Mouse (Mus musculus) megakaryocyte progenitor cell, adult 5-6 weeks (primary cell): ENCODE data around the gene Casp7. TPM values are rescaled to one million over a fixed set of nuclear protein-coding genes. Genes with fewer than 3 reads are reported as not detected.
A peak's percentile ranks its signal among the peaks of the same experiment; 100 is the strongest.
"Not testable (repeated sequence)": the region's sequence is repeated elsewhere in the genome, so short reads cannot be mapped to it uniquely, and the experiment has no call there.

Experiments used
- ATAC-seq: replicated peaks from 2 replicates; pipeline ENCODE4 v1.8.0; 2016; ENCODE audit warnings: mild to moderate bottlenecking, moderate TSS enrichment, inconsistent platforms; ENCODE audit not compliant: poor library complexity
- total RNA-seq, 2 experiments: library from RNA; stranded (forward) in 1 of 2; stranded (reverse) in 1 of 2; fragments of 157-497, 149-512 nt in 1 of 2; fragments of 200-1000 nt in 1 of 2; gene quantifications; 2 replicates each; pipeline versions ENCODE4 v1.2.3 to v1.2.4; 2015 to 2017

Casp7 gene
- total RNA-seq, 2 experiments from 2014 or later: 48.4 to 71.0 TPM

DNA sequence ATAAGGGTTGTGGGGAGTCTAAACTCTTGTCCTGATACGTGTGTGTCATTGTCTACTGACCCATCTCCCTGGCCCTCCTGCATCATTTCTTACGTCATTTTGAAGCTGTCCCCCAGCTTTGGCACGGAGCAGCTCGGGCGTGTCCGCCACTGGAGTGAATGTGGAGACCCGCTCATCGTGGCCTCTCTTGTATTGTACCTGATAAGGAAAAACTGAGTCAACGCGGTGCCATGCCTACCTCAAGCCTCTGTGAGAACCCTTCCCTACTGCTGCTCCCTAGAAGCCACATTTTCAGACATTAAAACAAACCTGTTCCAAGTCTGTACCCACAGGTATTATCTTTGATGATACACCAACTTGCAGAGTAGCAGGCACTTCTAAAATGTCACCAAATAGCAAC, 15.5 kb upstream of the Casp7 start:
- peak; percentile 42; the same call in 1 of the 2 replicates for ATAC-seq

DNA sequence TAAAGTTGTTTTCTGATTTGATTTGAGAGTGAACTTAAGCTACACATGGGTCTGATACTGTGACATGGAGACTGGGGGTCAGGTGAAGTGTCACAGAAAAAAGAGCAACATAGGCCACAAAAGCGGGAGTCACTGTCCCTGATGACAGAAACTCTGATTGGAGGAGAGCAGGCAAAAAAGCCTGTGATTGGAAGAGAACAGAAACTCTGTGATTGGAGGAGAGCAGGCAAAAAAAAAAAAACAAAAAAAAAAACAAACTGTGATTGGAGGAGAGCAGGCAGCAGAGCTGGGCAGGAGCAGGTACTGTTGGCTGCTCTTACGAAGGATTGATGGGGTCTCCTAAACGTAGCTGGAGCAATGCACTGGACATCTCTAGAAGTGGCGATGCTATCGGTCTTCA, 11.4 kb upstream of the Casp7 start:
- ATAC-seq: no peak

DNA sequence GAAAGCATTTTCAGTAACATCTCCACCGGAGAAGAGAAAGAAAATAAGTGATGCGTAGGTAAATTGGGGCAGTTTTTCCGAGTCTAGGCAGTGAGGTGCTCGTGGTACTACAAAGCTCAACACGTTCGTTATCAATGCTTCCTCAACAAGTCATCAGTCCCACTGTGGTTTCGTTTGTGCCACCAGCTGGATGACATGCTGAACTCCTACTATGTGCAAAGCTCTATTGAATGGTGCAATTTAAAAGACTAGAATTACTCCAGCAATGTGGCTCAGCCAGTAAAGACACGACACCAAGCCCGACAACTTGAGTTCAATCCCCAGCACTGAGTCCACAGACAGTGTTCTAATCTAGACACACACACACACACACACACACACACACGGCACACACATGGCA, 10.8 kb upstream of the Casp7 start:
- no peak for ATAC-seq

DNA sequence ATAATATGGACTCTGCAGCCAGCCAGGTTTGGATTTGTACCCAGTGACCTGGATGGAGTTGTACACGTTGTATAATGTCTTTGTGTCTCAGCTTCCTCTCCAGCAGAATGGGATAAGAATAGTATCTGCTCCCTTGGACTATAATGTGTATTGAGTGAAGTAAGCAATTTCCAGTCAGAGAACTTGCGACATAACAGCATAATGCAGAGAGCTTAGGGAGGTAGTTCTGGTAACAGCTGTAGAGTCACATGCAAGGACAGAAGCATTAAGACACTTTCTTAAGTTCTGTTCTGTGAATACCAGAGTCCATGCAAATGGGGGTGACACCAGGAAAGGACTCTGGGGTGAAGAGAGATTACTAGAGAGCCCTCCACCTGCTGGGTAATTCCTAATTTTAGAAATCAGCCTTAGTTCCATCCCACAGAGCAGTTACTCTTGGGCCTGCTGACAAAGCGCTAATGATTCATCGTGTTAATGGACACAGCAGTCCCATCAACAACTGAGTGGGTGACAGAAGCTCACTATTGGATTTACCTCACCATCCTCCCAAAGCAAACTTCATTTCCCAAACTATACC, 9.1 kb upstream of the Casp7 start:
- ATAC-seq: peak; percentile 24

DNA sequence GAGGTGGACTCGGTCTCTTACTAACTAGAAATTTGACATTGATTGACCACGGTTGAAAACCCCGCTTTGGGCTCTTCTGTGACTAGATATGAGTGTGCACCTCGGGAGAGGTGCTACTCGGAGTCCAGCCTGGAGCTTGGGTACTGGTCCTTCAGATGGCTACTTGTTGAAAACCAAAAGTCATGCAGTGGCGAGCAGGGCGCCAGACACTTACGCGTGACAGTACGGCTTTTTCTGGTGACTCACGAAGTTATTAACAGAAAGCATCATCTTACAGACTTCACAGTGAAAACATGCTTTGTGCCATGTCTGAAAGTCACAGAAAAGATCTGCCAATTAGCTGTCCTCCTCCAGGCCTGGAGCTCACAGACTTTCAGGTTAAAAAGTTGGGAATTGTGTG, 7.8 kb upstream of the Casp7 start:
- no peak for ATAC-seq

DNA sequence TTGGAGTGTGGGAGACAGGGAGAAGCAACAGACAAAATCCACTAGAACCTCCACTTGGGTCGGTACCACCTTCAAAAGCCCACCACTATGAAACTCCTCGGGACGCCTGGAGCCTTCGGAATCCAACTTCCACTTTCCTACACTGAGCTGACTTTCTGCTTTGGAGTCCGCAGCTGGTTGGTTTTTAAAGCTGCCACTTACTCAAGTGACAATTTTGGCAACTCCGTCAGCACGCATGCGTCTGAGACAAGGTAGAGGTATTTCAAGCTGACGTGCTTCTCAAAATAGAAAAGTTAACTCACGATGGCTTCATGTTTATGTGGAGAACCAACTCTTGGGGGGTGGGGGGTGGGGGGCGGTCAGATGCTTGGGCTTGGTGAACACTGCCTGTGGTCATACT, 7.0 kb upstream of the Casp7 start, which contains the start of gene Nrap:
TSS of gene Nrap (minus strand) at position 159 of the 400 bp plus-strand sequence.
- ATAC-seq: no peak

DNA sequence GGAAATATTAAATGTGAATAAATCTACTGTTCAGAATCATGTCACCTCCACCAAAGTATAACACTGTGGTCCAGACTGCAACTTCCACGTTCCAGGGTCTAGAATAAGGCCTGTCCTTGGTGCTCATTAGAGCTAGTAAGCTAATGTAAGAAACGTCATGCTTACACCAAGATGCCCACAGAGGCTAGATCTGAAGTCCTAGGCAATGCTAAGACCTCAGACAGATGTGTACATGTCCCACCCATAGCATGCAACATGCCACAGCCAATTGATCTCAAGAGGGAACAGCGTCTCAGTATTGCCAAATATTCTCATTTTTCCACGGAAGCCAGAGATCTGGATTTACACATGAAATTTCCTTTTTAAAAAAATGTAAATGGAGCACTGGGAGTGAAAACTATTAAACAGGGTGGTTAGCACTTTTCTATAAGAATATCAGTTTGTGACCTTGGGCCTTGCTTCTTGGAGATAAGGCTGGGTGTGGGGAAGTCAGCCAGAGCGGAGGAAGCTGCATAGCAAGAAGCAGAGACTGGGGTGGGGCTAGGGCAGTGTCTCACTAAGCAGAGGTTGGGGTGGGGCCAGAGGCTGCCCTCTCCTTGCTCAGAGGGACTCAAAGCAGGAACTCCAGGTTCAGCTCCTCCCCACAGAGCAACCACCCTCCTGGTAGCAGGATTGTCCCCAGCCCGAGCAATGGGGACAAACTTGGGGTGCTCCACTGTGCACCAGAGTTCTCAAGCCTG, 5.5 kb upstream of the Casp7 start:
- ATAC-seq: peak; percentile 88

DNA sequence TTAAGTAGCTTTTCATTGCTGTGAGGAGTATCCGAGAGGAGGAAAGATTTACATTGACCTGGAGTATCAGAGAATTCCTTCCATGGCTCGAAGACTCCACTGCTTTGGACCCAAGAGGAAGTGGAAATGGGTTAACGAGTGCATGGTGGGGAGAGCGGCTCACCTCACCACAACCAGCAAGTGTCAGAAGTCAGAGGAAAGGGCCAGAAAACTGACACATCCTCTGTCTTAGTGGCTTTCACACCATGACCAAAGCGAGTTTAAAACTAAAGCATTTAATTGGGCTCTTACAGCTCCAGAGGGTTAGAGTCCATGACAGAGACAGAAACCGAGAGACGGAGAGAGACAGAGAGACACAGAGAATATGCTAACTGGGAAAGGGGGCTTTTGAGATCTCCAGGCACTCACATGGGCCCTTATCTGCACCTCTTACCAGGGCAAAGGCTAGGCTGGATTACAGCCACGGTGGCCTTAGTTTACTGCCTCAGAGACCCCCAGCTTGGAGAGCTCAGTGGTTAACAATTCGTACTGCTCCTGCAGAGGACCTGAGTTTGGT, 3.5 kb upstream of the Casp7 start:
- no peak for ATAC-seq

DNA sequence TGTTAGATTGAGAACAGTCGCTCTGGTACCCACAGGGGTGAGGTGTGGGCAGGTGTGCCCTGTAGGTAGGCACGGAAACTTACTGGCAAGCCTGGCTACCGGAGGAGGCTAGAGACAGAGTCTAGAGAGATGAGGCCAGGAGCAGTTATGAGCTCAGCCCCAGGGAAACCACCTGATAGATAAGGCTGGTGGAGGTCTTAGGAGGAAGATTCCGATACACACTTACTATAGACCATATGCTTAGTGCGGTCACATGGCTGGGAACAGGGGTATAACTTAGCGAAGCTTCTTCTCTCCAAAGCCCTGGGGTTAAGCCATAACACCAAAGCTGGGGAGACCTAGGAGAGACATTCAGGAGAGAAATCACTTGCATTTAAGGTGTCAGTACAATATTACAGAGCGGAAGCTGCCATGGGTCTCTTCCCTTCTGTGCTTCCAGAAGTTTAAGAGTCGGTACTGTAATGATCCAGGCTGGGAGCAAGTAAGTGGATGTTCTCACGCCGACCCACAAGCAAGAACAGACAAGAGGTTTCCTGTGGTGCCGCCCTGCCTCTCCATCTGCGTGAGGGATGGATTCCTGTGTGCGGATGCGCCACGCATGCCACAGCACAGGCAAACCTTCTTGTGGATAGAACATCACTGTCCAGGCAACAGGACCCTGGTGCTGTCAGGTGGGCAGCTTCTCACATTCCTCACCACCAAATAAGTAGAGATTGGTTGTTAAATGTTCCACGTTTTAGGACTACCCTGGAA, 1.6 kb upstream of the Casp7 start:
- ATAC-seq: no peak

DNA sequence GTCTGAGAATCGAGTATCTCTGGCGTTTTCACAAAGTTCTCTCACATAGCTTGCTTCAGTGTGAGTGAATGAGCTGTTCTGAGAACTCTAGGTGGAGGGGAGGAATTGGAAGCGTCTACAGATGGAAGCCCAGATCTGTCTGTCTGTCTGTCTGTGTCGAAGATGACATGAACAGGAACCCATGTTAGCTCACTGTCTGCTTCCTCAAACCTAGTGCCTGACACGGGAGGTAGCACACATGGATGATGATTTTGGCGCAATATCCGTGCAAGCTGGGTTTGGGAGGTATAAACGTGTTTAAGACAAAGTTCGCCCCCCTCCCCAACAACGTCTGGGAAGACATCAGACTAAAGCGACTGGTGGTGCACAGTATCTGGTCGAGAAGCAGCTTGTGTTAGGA, 702 bp upstream of the Casp7 start:
- no peak for ATAC-seq

DNA sequence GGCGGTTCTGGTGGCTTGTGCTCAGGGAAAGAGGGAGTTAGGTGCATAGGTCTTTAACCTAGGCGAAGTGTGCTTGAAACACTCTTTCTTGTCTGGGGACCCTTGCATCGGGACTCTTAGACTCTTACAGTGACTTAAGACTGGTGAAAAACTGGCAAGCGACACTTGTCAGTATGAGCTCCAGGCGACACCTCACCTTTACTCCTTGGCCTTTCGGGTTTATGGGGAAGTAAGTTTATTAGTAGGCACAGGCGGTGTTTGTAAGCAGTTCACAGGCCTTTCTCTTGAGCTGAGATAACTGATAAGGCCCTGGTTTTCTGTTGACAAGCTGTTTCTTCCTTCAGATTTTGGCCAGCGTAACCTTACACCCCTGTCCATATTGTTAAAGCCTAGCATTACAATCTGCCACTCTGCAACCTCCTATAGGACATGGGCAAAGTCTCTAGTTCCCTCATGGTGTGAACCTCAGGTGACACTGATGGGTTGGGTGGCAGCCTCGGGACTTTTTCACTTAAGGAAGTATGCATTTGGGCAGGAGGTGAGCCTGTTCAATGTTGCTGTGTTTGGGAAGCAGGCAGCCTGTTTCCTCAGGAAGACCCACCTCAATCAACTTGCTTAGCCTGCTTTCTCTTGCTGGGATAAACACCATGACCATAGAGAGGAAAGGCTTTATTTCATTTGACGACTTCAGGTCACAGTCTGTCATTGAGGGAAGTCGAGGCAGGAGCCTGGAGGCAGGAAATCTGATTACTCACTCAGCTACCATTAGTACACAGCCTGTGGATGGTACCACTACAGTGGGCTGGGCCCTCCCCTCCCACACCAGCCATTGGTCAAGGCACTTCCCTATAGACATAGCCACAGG, 966 bp downstream of the Casp7 start:
- ATAC-seq: peak; percentile 21; the same call in 1 of the 2 replicates

DNA sequence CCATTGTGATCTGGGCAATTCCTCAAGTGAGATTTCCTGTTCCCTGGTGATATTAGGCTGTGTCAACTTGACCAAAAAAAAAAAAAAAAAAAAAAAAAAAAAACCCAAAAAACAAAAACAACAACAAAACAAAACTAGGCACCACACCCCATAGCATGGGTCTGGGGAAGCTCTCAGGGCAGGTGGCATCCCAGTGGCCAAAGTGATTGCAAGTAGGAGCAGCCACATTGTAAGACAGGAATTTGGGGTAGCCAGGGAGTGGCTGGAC, 1.5 kb downstream of the Casp7 start:
- ATAC-seq: no peak

DNA sequence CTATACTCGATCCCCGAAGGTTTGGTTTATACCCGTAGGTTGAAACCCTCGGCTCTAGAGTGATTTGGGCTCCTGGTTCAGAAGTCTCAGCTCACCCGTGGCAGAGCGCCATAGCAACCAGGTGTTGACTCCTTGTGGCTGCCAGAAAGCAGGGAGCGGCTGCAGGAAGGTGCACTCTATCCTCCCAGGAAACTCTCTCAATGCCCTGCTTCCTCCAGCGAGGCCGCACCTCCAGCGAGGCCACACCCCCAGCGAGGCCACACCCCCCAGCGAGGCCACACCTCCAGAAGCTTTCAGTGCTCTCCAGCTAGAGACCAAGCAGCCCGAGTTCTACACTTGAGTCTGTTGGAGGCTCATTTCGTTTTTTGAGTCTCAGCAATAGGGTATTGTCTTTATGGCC, 3.3 kb downstream of the Casp7 start:
- ATAC-seq: peak; percentile 78

DNA sequence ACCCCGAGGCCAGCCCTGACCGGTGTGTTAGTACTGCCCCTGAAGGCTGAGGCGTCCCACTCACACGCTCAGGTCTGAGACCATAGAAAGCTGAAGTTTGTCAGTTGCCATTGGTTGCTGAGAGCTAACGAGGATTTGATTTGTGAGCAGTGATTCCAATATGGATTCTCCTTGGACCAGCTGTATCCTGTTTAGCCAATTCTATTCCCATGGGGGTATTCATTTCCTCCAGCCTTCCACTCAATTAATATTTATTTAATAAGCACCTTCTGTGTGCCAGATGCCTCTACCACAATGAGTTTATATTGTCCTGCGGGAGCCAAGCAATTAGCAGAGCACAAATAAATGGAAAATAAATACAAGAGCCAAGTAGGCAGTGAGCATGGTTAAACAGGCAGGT, 4.9 kb downstream of the Casp7 start:
- ATAC-seq: no peak

DNA sequence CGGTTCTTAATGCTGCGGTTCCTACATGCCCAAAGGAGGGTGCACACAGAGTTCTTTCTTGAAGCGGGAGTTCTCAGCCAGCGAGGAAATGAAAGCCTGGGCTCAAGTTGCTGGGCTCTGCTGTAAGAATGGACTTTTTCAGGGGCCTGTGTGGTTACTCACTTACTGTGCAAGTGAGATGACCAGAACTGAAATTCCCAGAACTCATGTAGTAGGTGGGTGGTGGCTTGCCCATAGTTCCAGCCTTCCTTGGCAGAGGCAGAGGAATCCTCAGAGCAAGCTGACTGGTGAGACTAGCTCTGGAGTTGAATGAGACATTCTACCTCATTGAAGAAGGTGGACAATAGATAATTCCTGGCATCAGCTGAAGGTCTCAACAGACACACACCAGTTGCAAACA, 8.9 kb downstream of the Casp7 start:
- no peak for ATAC-seq

DNA sequence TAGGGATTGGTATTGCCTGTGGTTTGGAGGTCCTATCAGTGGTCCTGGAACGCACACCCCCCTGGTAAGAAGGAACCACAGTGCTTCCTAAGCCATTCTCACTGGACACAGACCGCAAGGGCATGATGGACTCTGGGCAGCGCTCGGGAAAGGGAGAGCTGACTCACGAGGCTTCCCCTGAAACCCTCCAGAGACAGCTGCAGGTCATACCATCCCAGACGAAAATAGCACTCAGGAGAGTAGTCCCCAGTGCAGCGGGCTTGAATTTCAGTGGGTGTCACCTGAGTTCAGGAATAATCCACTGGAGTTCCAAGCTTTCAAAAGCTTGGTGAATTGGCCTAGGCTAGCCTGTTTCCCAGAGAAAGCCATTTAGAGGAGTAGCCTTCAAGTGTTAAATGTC, 9.7 kb downstream of the Casp7 start:
- no peak for ATAC-seq

DNA sequence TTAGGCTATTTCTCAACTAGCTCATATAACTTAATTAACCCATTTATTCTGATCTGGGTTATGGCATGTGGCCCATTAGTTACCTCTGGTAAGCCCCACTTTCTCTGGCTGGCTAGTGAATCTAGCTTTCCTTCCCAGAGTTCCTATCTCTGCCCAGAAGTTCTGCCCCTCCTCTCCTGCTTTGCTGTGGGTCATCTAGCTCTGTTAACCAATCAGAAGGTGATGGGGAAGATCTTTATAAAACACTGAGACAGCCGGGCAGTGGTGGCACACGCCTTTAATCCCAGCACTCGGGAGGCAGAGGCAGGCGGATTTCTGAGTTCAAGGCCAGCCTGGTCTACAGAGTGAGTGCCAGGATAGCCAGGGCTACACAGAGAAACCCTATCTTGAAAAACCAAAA, 13.0 kb downstream of the Casp7 start:
- not testable (repeated sequence) for ATAC-seq

DNA sequence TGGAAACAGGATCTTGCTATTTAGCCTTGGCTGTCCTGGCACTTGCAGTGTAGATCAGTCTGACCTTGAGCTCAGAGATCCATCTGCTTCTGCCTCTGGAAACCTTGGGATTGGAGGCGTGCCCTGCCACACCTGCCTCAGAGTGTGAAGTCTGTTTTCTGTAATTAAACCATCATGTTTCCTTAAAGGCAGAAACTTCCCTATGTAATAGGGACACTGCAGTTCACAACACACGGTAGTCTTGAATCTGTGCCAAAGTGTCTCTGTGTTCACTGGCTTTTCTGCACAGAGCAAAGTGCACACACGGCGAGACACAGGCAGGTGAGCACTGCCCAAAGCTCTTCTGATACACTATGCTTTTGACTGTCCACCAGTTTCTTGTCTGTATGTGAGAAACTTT, 21.5 kb downstream of the Casp7 start:
- no peak for ATAC-seq

DNA sequence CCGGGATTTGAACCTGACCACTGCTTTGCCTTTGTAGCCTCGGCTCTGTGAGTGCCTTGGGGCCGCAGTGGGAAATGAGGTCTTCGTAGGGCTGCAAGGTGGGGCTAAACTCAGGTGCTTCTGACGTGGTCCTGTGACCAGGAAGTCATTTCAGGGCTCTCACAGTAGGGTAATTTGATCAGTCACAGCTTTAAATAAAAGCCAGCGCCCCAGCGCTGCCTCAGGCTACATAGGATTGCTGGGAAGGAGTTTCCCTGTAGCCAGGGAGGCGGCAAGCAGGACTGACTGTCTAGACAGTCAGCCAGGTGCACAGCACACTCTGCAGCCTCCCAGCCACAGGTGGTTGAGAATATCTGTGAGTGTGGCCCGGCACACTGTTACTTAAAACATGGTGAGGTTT, 22.5 kb downstream of the Casp7 start:
- ATAC-seq: no peak

DNA sequence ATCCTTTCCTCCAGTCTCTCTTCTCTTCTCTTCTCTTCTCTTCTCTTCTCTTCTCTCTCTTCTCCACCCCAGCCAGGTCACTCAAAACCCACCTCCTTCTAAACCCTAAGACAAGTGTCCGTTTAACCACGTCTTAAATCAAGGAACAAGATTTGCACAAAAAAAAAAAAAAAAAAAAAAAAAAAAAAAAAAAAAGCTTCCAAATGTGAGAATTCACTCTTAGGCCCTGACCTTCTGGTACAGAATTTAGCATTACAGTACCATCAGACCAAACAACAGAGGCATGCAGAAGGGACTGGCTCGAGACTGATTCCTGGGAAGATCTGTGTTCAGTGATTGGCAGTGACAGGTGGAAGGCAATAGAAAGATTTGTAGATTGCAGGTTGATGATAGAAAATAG, 23.4 kb downstream of the Casp7 start:
- no peak for ATAC-seq
